Mouse (Mus musculus) left cerebral cortex, adult 11 months (tissue): ENCODE results near the gene Atp5g1.

Experiments
- DNase-seq: peaks from one replicate; pipeline ENCODE4 v3.0.0; 2022; ENCODE audit warnings: low spot score

The Atp5g1 gene

GRCm38 (mm10) chr11:96020622-96021021 is 54.8 kb downstream of the Atp5g1 start:
- DNase-seq = no peak
